Mouse (Mus musculus): ENCODE results near the gene Slc2a8. TPM values are rescaled to one million over a fixed set of nuclear protein-coding genes. Genes with fewer than 3 reads are reported as not detected.

Gene Slc2a8
- polyA plus RNA-seq, 1 experiment = 47.5 TPM

DNA sequence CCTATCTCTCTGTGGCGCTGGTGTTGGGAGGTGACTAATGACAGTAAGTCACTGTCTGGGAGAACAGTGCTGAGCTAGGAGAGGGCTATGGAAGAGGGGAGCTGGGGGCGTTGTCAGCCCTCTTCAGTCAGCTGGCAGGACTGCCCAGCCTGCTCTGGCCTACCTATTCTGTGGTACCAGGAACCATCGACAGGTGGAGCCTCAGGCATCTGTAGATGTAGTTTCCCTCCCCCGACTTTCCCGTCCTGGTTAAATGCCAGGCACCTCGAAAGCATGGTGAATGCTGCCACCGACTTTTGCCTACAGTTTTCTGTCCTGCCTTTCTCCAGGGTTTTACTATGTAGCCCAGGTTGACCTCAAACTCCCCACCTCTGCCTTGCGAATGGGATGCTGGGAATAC, 24.5 kb downstream of the Slc2a8 start:
- H3K4me3 ChIP-seq (ENCODE audit: insufficient read depth, low read length) = no peak overlapping the region
- TF ChIP-seq CTCF (IDR thresholded peaks at IDR 0.05; ENCODE audit: extremely low read depth, insufficient read depth, low read length) (0 out of 2 replicates have a peak, but pooled peaks have one; percentile 25), POLR2A (IDR thresholded peaks at IDR 0.05; ENCODE audit: extremely low read depth, insufficient read depth, low read length) (no peak)
- H3K27ac ChIP-seq (ENCODE audit: insufficient read depth, low read length) = no peak overlapping the region
- H3K4me1 ChIP-seq (ENCODE audit: control insufficient read depth, insufficient read depth, low read length) = peaks cover 4% of the 10 kb centered on the region

DNA sequence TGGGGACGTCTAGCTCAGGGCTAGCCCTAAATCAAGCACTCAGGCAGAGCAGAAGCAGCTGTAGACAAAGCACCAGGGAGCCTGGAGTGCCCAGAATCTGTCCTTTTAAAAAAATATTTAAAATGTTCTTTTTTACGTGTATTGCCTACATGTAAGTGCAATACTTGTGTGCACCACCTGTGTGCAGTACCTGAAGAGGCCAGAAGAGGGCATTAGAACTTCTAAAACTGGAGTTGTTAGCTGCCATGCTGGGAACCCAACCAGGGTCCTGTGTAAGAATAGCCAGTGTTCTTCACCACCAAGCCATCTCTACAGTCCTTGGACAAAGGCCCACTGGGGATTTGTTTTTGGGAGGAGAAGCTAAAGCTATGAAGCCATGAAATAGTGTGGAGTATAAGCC, 27.3 kb downstream of the Slc2a8 start:
- TF ChIP-seq CTCF (IDR thresholded peaks at IDR 0.05; ENCODE audit: extremely low read depth, insufficient read depth, low read length) = no peak
- no peak for TF ChIP-seq POLR2A (IDR thresholded peaks at IDR 0.05; ENCODE audit: extremely low read depth, insufficient read depth, low read length)
- Histone ChIP-seq H3K27ac (ENCODE audit: insufficient read depth, low read length) (no peak overlapping the region), H3K4me1 (ENCODE audit: control insufficient read depth, insufficient read depth, low read length) (no peaks in the 10 kb centered on the region), H3K4me3 (ENCODE audit: insufficient read depth, low read length) (no peak overlapping the region)

DNA sequence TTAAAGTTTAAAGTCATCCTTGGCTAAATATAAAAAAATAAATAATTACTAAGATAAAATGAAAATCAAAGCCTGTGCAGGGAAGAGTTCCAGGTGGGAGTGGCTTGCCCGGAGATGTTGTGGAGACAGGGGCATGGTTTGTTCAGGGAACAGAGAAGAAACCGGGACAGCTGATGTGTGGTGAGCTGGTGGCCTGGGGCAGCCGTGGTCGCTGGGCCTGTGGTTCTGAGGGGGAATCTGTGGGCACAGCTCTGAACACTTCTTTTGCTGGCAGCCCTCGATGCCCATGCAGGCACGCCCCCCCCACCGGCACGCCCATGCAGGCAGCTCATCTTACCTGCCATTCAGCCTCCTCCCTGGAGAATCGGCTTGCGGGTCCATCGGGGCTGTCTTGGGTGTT, 34.4 kb downstream of the Slc2a8 start:
- no peak for TF ChIP-seq CTCF (IDR thresholded peaks at IDR 0.05; ENCODE audit: extremely low read depth, insufficient read depth, low read length)
- TF ChIP-seq POLR2A (IDR thresholded peaks at IDR 0.05; ENCODE audit: extremely low read depth, insufficient read depth, low read length) = no peak
- Histone ChIP-seq H3K4me3 (ENCODE audit: insufficient read depth, low read length) (no peak overlapping the region), H3K27ac (ENCODE audit: insufficient read depth, low read length) (no peak overlapping the region), H3K4me1 (ENCODE audit: control insufficient read depth, insufficient read depth, low read length) (no peaks in the 10 kb centered on the region)

DNA sequence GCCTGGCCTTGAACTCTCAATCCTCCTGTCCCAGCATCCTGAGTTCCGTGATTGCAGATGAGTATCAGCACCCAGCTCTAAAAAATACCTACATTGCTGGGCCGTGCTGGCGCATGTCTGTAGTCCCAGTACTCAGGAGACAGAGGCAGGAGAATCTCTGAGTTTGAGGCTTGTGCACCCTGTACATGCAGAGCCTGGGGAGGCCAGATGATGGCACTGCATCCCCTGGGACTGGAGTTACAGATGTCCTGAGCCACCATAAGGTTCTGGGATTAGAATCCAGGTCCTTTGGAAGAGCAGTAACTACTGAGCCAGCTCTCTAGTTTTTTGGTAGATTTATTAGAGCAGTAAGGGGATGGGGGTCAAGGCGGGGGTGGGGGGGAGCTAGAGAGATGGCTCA, 41.4 kb downstream of the Slc2a8 start:
- Histone ChIP-seq H3K4me1 (ENCODE audit: control insufficient read depth, insufficient read depth, low read length) (no peaks in the 10 kb centered on the region), H3K27ac (ENCODE audit: insufficient read depth, low read length) (no peak overlapping the region), H3K4me3 (ENCODE audit: insufficient read depth, low read length) (no peak overlapping the region)
- TF ChIP-seq POLR2A (IDR thresholded peaks at IDR 0.05; ENCODE audit: extremely low read depth, insufficient read depth, low read length) (no peak), CTCF (IDR thresholded peaks at IDR 0.05; ENCODE audit: extremely low read depth, insufficient read depth, low read length) (no peak)

DNA sequence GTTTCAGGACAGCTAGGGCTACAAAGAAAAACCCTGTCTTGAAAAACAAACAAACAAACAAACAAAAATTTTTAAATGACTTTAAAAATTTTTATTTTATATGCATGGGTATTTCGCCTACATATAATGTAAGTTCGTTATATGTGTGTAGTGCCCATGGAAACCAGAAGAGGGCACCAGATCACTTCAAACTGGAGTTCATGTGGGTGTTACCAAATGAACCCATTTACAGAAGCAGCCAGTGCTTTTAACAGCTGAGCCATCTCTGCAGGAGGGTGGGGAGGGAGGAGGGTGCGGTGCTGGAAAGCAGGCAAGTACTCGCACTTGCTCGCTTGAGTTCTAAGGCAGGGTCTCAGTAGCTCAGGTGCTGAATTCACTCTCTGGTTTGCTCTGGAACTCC, 42.5 kb downstream of the Slc2a8 start:
- Histone ChIP-seq H3K4me3 (ENCODE audit: insufficient read depth, low read length) (no peak overlapping the region), H3K4me1 (ENCODE audit: control insufficient read depth, insufficient read depth, low read length) (no peaks in the 10 kb centered on the region), H3K27ac (ENCODE audit: insufficient read depth, low read length) (no peak overlapping the region)
- TF ChIP-seq POLR2A (IDR thresholded peaks at IDR 0.05; ENCODE audit: extremely low read depth, insufficient read depth, low read length) = no peak
- TF ChIP-seq CTCF (IDR thresholded peaks at IDR 0.05; ENCODE audit: extremely low read depth, insufficient read depth, low read length) = peak; percentile 38; the same call in 1 of the 2 replicates

DNA sequence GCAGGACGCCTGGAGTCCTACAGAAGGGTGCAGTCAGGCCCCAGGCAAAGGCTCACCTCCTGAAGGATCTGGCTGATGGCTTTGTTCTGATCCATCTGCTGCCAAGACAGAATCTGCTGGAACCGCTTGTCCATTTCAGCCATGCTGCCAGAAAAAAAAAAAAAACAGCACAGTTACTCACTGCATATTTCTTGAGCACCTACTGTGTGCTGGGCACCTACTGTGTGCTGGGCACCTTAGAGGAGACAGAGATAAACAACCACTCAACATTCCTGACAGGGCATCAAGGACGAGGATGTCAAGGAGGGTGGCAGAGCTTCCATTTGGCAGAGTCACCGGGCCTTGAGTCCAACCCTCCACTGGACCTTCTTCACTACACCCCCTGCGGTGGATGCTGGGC, 43.1 kb downstream of the Slc2a8 start:
- Histone ChIP-seq H3K4me1 (ENCODE audit: control insufficient read depth, insufficient read depth, low read length) (no peaks in the 10 kb centered on the region), H3K27ac (ENCODE audit: insufficient read depth, low read length) (no peak overlapping the region), H3K4me3 (ENCODE audit: insufficient read depth, low read length) (no peak overlapping the region)
- TF ChIP-seq POLR2A (IDR thresholded peaks at IDR 0.05; ENCODE audit: extremely low read depth, insufficient read depth, low read length) (no peak), CTCF (IDR thresholded peaks at IDR 0.05; ENCODE audit: extremely low read depth, insufficient read depth, low read length) (no peak)

DNA sequence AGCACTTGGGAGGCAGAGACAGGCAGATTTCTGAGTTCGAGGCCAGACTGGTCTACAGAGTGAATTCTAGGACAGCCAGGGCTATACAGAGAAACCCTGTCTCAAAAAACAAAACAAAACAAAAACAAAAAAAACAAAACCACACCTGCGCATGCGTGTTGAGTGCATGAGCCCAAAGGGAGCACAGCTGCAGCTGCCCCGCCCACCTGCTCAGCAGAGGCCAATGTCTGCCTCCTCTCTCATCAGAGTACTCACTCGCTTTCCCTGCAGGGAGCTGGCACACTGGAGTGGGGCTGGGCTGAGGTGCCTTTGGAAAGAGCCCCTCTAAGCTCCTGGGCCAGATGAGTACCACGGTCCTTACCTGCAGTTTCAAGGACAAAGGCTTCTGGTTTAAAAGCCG, 50.2 kb downstream of the Slc2a8 start:
- Histone ChIP-seq H3K27ac (ENCODE audit: insufficient read depth, low read length) (no peak overlapping the region), H3K4me3 (ENCODE audit: insufficient read depth, low read length) (no peak overlapping the region), H3K4me1 (ENCODE audit: control insufficient read depth, insufficient read depth, low read length) (no peaks in the 10 kb centered on the region)
- TF ChIP-seq POLR2A (IDR thresholded peaks at IDR 0.05; ENCODE audit: extremely low read depth, insufficient read depth, low read length) (no peak), CTCF (IDR thresholded peaks at IDR 0.05; ENCODE audit: extremely low read depth, insufficient read depth, low read length) (no peak)

DNA sequence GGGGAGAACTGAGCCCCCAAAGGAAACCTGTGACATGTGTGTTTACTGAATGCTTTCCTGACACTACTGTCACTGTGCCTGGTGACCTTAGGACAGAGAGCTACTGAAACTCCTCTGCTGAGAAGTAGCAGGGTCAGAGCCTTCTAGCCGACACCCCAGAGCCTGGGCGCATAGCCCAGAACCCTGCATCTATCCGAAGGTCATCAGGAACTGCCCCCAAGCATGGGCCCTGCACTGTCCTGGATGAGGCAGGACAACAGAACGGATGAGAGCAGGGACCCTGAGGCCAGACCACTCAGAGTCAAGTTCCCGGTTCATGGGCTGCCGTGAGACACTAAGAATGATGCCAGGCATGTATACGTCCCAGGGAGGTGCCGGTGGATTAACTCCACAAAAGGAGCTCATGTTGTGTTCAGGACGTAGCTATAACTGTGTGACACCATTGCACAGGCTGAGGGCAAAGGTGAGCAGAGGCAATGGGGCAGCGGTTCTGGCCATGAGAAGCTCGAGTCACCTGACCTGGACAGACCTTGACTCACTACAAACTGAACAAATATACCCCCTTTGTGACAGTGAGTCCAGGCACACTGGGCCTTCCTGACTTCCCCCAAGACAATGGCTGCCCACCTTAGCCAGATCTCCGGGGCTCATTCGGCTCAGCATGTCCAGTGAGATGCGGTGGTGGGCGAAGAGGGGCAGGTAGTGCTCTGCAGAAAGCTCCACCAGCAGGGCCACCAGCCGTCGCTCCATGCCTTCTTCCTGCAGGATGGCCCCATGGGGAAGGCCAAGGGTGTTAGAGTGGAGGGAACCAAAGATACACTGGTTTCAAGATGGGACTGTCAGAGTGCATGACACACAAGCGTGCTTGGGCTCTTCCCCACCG, 52.7 kb downstream of the Slc2a8 start:
- TF ChIP-seq CTCF (IDR thresholded peaks at IDR 0.05; ENCODE audit: extremely low read depth, insufficient read depth, low read length) = no peak
- no peak for TF ChIP-seq POLR2A (IDR thresholded peaks at IDR 0.05; ENCODE audit: extremely low read depth, insufficient read depth, low read length)
- Histone ChIP-seq H3K27ac (ENCODE audit: insufficient read depth, low read length) (no peak overlapping the region), H3K4me3 (ENCODE audit: insufficient read depth, low read length) (no peak overlapping the region), H3K4me1 (ENCODE audit: control insufficient read depth, insufficient read depth, low read length) (no peaks in the 10 kb centered on the region)

DNA sequence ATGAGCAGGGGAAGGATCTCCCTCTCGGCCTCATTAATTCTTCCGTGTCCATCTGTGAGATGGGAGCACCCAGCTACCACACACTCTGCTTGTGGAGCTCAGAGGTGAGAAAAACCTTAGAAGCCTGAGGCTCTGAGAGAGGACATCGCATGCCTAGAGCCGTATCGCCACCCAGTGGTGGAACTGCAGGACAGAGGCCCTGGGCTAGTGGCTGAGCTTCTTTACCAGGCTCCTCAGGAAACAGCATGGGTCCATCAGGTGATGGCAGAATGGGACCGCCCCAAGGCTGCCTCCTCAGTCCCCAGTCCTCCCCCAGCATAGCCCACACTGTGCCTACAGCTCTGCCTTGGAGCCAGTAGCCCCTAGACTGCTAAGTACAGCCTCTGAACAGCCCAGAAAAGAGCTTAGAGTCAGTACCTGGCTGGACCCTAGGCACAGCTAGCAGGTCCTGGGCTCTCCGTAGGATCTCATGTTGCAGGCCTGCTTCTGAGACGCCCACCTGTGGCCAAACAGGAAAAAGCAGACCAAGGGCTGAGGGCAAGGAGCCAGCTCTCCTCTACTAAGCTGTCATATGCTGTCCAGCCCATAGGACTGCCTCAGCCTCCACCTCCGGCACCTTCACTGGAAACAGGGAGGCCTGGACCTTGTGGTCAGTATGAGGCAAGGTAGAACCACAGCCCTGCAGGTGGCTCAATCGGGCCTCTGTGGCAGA, 53.5 kb downstream of the Slc2a8 start:
- Histone ChIP-seq H3K4me1 (ENCODE audit: control insufficient read depth, insufficient read depth, low read length) (no peaks in the 10 kb centered on the region), H3K4me3 (ENCODE audit: insufficient read depth, low read length) (no peak overlapping the region), H3K27ac (ENCODE audit: insufficient read depth, low read length) (no peak overlapping the region)
- TF ChIP-seq POLR2A (IDR thresholded peaks at IDR 0.05; ENCODE audit: extremely low read depth, insufficient read depth, low read length) (no peak), CTCF (IDR thresholded peaks at IDR 0.05; ENCODE audit: extremely low read depth, insufficient read depth, low read length) (peak; percentile 91)

Measured in cortical plate, adult 2 months (tissue).